Mouse (Mus musculus) lung, embryonic 16.5 days (tissue): ENCODE results near the gene Sorl1. TPM values are rescaled to one million over a fixed set of nuclear protein-coding genes. Genes with fewer than 3 reads are reported as not detected.

ENCODE experiments used
- ATAC-seq: fragments of 200-750 bp; cut with Nextera tagmentation; 2 replicates; pipeline ENCODE4 v1.8.0; 2017; ENCODE audit warnings: low read depth, mild to moderate bottlenecking, moderate library complexity
- H3K27ac ChIP-seq: fragments of 300-500 bp; sonication (generic); 2 replicates; pipeline ENCODE4 v1.5.1; 2014; ENCODE audit warnings: mild to moderate bottlenecking, control low read depth, low read length
- H3K27me3 ChIP-seq: fragments of 300-500 bp; sonication (generic); 2 replicates; pipeline ENCODE4 v1.6.1; 2014; ENCODE audit warnings: low read depth, low read length, mixed read lengths; ENCODE audit not compliant: control insufficient read depth, insufficient read depth
- H3K36me3 ChIP-seq: fragments of 300-500 bp; sonication (generic); 2 replicates; pipeline ENCODE4 v1.6.1; 2014; ENCODE audit warnings: low read length; ENCODE audit not compliant: control insufficient read depth, insufficient read depth
- H3K4me1 ChIP-seq: fragments of 300-500 bp; sonication (generic); replicated peaks from 2 replicates; pipeline ENCODE4 v1.6.1; 2014; ENCODE audit warnings: low read length, mixed read lengths; ENCODE audit not compliant: control insufficient read depth, insufficient read depth
- H3K4me2 ChIP-seq: fragments of 300-500 bp; sonication (generic); 2 replicates; pipeline ENCODE4 v1.6.1; 2014; ENCODE audit warnings: low read depth, low read length, control low read depth
- H3K4me3 ChIP-seq: fragments of 300-500 bp; sonication (generic); 2 replicates; pipeline ENCODE4 v1.5.1; 2014; ENCODE audit warnings: mild to moderate bottlenecking, low read length, control low read depth
- H3K9ac ChIP-seq: fragments of 300-500 bp; sonication (generic); 2 replicates; pipeline ENCODE4 v1.6.1; 2014; ENCODE audit warnings: low read length, control low read depth
- H3K9me3 ChIP-seq: fragments of 300-500 bp; sonication (generic); 2 replicates; pipeline ENCODE4 v1.6.1; 2016; ENCODE audit warnings: low read length; ENCODE audit not compliant: control insufficient read depth
- WGBS: fragments of 180-500 bp; shearing (Covaris S2); extraction: QIAGEN DNeasy Blood & Tissue Kit; methylation state at CpG from one replicate; pipeline ENCODE4 v1.1.7; 2014; 5-methylcytosine and 5-hydroxymethylcytosine counted together
- polyA plus RNA-seq: library from polyadenylated mRNA; unstranded; fragments of >200 nt; fragmentation: Nextera tagmentation; extraction: Ambion mirVana; gene quantifications from 2 replicates; pipeline ENCODE4 v1.2.1, GENCODE M21; 2015

The Sorl1 gene
- polyA plus RNA-seq, 1 experiment from 2014 or later = 11.8 TPM

DNA sequence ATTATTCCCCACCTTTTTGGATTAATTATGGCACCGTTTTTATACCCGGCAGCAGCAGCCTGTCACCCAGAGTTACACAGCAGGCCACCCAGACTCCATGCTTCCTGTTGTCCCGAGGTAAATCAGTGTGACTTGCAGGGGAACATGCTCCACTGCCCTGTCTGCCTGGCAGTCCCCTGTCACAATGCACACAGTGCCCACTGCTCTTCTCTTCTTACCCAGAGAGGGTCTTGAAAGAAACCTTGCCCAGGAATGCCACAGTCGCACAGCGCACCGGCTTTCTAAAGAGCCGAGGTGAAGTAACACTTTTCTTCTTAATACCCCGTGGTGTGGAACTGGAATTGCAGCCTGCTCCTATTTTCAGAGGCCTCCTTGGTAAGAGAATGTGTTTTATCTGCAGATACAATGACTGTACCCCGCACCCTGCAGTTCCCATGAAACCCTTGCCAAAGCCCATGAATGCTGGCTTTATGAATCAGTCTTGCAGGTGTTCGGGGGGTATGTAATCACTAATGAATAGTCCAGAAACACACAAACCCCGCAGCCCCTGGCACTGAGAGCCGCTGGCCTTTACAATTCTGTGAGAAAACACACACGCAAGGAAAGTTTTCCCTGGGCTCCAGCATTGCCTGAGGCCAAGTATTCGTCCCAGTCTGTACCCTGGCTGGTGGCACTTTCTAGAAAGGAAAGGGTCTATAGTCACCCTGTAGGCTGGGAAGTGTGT is 205.3 kb downstream of the Sorl1 start:
- Histone ChIP-seq H3K9me3 (no peaks in the 10 kb centered on the region), H3K4me3 (no peak overlapping the region), H3K27ac (no peak overlapping the region), H3K36me3 (no peaks in the 10 kb centered on the region), H3K27me3 (no peaks in the 10 kb centered on the region), H3K4me2 (no peak overlapping the region), H3K9ac (no peak overlapping the region), H3K4me1 (no peaks in the 10 kb centered on the region)
- ATAC-seq = no peak
- WGBS = 56% methylated on average over 14 of the region's 14 CpGs

DNA sequence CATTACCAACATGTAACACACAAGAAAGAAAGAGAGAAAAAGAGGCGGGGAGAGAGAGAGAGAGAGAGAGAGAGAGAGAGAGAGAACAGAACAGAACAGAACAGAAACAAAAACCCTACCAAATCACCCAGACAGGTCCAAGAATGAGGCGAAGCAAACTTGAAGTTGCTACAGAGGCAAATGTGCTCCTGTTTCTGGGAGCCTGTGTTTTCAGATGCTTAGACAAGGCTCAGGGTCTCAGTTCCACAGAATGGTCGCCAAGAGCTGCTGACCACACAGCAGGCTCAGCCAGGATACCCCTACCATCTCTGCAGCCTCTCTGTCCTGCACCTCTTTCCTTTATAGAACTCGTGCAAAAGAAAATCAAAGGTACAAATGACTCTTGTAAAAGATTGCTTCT is 205.9 kb downstream of the Sorl1 start:
- Histone ChIP-seq H3K27me3 (no peaks in the 10 kb centered on the region), H3K4me2 (no peak overlapping the region), H3K36me3 (no peaks in the 10 kb centered on the region), H3K9ac (no peak overlapping the region), H3K27ac (no peak overlapping the region), H3K9me3 (no peaks in the 10 kb centered on the region), H3K4me1 (no peaks in the 10 kb centered on the region), H3K4me3 (no peak overlapping the region)
- ATAC-seq = no peak
- WGBS = 59% methylated on average over 4 of the region's 4 CpGs

DNA sequence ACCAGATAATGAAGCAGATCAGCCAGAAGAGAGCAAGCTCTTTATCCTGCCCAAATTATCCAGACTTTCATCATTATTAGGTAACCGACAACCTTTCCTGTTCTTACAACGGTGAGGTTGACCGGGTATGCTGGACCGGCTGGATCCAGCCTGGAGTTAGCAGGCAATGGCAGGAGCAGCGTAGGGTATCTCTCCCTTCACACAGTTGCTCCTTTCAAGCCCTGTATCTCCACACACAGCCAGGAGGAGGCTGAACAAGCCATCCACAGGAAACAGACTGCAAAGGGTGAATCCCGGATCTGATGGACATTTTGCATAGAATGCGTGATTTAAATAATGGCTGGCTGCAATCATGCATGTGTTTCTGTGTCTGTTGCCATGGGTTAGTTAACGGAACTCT is 208.5 kb downstream of the Sorl1 start:
- Histone ChIP-seq H3K4me1 (no peaks in the 10 kb centered on the region), H3K9ac (no peak overlapping the region), H3K4me3 (no peak overlapping the region), H3K27me3 (no peaks in the 10 kb centered on the region), H3K27ac (no peak overlapping the region), H3K9me3 (no peaks in the 10 kb centered on the region), H3K4me2 (no peak overlapping the region), H3K36me3 (no peaks in the 10 kb centered on the region)
- no peak for ATAC-seq
- 81% methylated on average over 8 of the region's 8 CpGs for WGBS

Other genes starting within 250 kb of the Sorl1 start
- 30.3 and 33.2 TPM in 2 replicates for gene Sc5d, start 140.0 kb upstream of the Sorl1 start, polyA plus RNA-seq